Mouse (Mus musculus) midbrain, embryonic 14.5 days (tissue): ENCODE measurements at regions not wholly inside any gene's neighbourhood (a gene's known extent, or its start where the extent isn't known, plus 50 kb on each side); places are given as distances from the start of the nearest gene placed in this dataset.
"Not testable (repeated sequence)": the region's sequence is repeated elsewhere in the genome, so short reads cannot be mapped to it uniquely, and the experiment has no call there.

ENCODE experiments used
- ATAC-seq: fragments of 200-750 bp; cut with Nextera tagmentation; 2 replicates; pipeline ENCODE4 v1.8.0; 2017; ENCODE audit warnings: moderate number of reproducible peaks, moderate library complexity; ENCODE audit not compliant: low FRiP score, low TSS enrichment
- DNase-seq: peaks from one replicate; pipeline ENCODE4 v3.0.0-alpha.2; 2015
- H3K27ac ChIP-seq: fragments of 300-500 bp; sonication (generic); replicated peaks from 2 replicates; pipeline ENCODE4 v1.5.1; 2014; ENCODE audit warnings: mild to moderate bottlenecking, low read depth, low read length, moderate library complexity
- H3K27me3 ChIP-seq: fragments of 300-500 bp; sonication (generic); 2 replicates; pipeline ENCODE4 v1.6.1; 2014; ENCODE audit warnings: low read length, control low read depth, mixed read lengths; ENCODE audit not compliant: control insufficient read depth, insufficient read depth
- H3K36me3 ChIP-seq: fragments of 300-500 bp; sonication (generic); 2 replicates; pipeline ENCODE4 v1.6.1; 2014; ENCODE audit warnings: low read length, control low read depth; ENCODE audit not compliant: control insufficient read depth, insufficient read depth
- H3K4me1 ChIP-seq: fragments of 300-500 bp; sonication (generic); 2 replicates; pipeline ENCODE4 v1.6.1; 2014; ENCODE audit warnings: mild to moderate bottlenecking, antibody characterized with exemption, low read length, control low read depth; ENCODE audit not compliant: control insufficient read depth, insufficient read depth
- H3K4me2 ChIP-seq: fragments of 300-500 bp; sonication (generic); 2 replicates; pipeline ENCODE4 v1.6.1; 2014; ENCODE audit warnings: mild to moderate bottlenecking, low read length, moderate library complexity
- H3K4me3 ChIP-seq: fragments of 300-500 bp; sonication (generic); replicated peaks from 2 replicates; pipeline ENCODE4 v1.5.1; 2014; ENCODE audit warnings: low read depth, low read length
- H3K9ac ChIP-seq: fragments of 300-500 bp; sonication (generic); replicated peaks from 2 replicates; pipeline ENCODE4 v1.6.1; 2014; ENCODE audit warnings: mild to moderate bottlenecking, low read length, moderate library complexity
- H3K9me3 ChIP-seq: fragments of 300-500 bp; sonication (generic); 2 replicates; pipeline ENCODE4 v1.6.1; 2016; ENCODE audit warnings: low read length, control low read depth, mixed read lengths; ENCODE audit not compliant: control insufficient read depth
- WGBS: fragments of 180-500 bp; shearing (Covaris S2); extraction: QIAGEN DNeasy Blood & Tissue Kit; methylation state at CpG from one replicate; pipeline ENCODE4 v1.1.7; 2014; 5-methylcytosine and 5-hydroxymethylcytosine counted together

DNA sequence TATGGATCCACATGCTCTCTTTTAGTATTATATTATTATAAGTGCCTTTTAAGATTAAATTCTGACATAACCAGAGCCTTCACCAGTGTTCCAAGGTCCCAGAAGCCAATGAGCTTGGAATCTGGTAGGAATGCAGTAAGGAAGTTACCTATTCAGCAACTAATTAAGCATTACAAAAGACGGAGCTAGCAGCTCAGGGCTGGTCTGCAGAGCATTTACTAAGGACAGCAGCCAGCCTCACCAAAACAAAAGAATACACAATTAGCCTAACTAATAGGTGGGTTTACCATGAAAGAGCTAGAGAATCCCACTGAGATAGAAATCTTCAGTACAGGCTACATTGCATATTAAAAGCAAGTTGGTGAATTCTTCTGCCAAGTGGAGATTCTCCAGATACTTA is 164.1 kb downstream of the Rdh14 start:
- H3K27ac ChIP-seq, H3K4me3 ChIP-seq, H3K4me2 ChIP-seq, H3K9ac ChIP-seq, DNase-seq, H3K27me3 ChIP-seq, H3K4me1 ChIP-seq, H3K36me3 ChIP-seq, H3K9me3 ChIP-seq, ATAC-seq: not testable (repeated sequence)
- 85% methylated on average over 1 of the region's 1 CpGs for WGBS

- no peaks in the 10 kb centered on the region for H3K4me1 ChIP-seq
- no peak overlapping the region for H3K4me2 ChIP-seq
- WGBS, result 63% methylated on average over 1 of the region's 1 CpGs
- no peaks in the 10 kb centered on the region for H3K36me3 ChIP-seq
- no peaks in the 10 kb centered on the region for H3K9me3 ChIP-seq
- H3K9ac ChIP-seq, result no peak overlapping the region
- DNase-seq (no peak), ATAC-seq (no peak)
- H3K27me3 ChIP-seq, result no peaks in the 10 kb centered on the region
- no peak overlapping the region for H3K4me3 ChIP-seq
- no peak overlapping the region for H3K27ac ChIP-seq
These were observed 172.4 kb downstream of the Rdh14 start for GRCm38 (mm10) chr12:10562966-10563365.

- H3K4me1 ChIP-seq, result no peaks in the 10 kb centered on the region
- H3K4me2 ChIP-seq, result no peak overlapping the region
- no peaks in the 10 kb centered on the region for H3K9me3 ChIP-seq
- no peak for ATAC-seq
- no peak overlapping the region for H3K9ac ChIP-seq
- no peaks in the 10 kb centered on the region for H3K27me3 ChIP-seq
- no peaks in the 10 kb centered on the region for H3K36me3 ChIP-seq
- no peak for DNase-seq
- 94% methylated on average over 2 of the region's 2 CpGs for WGBS
- no peak overlapping the region for H3K4me3 ChIP-seq
- H3K27ac ChIP-seq, result no peak overlapping the region
These were observed 177.3 kb downstream of the Rdh14 start for GRCm38 (mm10) chr12:10567881-10568280.

DNA sequence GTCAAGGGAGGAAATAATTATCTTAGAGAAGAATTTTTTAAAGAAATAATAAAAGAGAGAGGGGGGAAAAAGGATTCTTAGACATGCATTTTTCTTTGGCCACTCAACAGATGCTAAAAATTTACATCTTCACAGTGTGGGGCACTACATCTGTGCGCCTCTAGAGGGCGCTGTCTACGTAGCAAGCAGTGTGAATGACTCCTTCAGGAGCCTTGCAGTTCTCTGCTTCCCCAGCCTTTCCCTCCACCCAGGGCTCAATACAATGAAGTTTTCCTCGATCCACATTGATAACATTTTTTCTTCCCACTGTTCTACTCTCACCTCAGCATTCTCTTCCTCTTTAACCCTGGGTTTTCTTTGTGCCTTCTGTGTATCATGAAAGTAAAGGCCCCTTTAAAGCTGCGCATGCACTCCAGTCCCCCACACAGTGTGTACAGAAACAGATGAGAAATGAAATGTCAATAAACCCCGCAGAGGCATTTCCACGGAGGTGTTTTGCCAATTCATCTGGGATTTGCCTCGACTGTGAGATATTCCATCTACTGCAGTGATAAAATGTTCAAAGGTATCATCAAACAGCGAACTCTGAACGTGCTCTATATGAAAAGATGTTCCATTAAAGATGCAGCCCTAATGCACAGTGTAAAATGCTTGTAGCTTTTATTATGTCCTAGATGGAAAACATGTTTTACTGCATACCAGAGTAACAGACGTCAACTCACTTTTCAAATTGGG is 181.2 kb downstream of the Rdh14 start:
- Histone ChIP-seq H3K9ac (no peak overlapping the region), H3K4me3 (no peak overlapping the region), H3K4me2 (no peak overlapping the region), H3K9me3 (no peaks in the 10 kb centered on the region), H3K4me1 (no peaks in the 10 kb centered on the region), H3K27ac (no peak overlapping the region), H3K36me3 (no peaks in the 10 kb centered on the region), H3K27me3 (no peaks in the 10 kb centered on the region)
- DNase-seq, result peak; percentile 35
- 61% methylated on average over 11 of the region's 11 CpGs for WGBS
- ATAC-seq, result no peak

DNA sequence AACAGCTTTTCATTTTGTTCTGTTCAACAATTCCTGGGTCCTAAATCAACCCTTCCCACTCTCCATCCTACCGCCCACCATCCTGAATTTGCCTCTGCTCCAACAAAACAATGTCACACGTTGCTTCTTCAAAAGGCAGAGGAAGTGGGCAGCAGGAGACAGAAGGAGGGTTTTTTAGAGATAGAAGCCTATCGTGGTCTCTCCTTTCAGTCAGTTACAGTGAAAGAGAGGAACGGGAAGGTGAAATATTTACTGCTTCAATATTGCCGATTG is 181.7 kb downstream of the Rdh14 start:
- no peaks in the 10 kb centered on the region for H3K27me3 ChIP-seq
- H3K36me3 ChIP-seq, result no peaks in the 10 kb centered on the region
- no peak for DNase-seq
- ATAC-seq, result no peak
- H3K4me3 ChIP-seq, result no peak overlapping the region
- no peak overlapping the region for H3K9ac ChIP-seq
- H3K27ac ChIP-seq, result no peak overlapping the region
- 76% methylated on average over 5 of the region's 5 CpGs for WGBS
- no peaks in the 10 kb centered on the region for H3K9me3 ChIP-seq
- no peak overlapping the region for H3K4me2 ChIP-seq
- H3K4me1 ChIP-seq, result no peaks in the 10 kb centered on the region

DNA sequence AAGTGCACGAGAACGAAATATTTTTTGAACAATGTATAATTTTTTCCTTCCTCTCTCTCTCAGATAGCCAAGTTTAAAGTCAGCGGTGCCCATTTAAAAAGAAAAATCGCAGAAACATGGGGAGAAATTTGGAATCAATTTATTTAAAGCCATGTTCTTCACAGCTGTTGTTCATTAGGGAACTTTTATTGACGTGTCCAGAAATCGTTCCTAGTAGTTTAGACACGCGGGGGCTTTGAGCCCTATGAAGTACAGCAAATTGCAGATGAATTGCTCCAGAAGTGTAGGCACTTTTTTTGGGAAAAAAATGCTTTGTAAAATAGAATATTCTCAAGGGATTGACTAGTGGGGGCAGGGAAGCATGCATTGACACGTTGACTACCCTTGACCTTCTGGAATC is 182.8 kb downstream of the Rdh14 start:
- DNase-seq, result no peak
- Histone ChIP-seq H3K27ac (no peak overlapping the region), H3K4me1 (no peaks in the 10 kb centered on the region), H3K36me3 (no peaks in the 10 kb centered on the region), H3K4me3 (no peak overlapping the region), H3K4me2 (no peak overlapping the region), H3K9ac (no peak overlapping the region), H3K27me3 (no peaks in the 10 kb centered on the region), H3K9me3 (no peaks in the 10 kb centered on the region)
- WGBS, result 90% methylated on average over 9 of the region's 9 CpGs
- ATAC-seq, result no peak

DNA sequence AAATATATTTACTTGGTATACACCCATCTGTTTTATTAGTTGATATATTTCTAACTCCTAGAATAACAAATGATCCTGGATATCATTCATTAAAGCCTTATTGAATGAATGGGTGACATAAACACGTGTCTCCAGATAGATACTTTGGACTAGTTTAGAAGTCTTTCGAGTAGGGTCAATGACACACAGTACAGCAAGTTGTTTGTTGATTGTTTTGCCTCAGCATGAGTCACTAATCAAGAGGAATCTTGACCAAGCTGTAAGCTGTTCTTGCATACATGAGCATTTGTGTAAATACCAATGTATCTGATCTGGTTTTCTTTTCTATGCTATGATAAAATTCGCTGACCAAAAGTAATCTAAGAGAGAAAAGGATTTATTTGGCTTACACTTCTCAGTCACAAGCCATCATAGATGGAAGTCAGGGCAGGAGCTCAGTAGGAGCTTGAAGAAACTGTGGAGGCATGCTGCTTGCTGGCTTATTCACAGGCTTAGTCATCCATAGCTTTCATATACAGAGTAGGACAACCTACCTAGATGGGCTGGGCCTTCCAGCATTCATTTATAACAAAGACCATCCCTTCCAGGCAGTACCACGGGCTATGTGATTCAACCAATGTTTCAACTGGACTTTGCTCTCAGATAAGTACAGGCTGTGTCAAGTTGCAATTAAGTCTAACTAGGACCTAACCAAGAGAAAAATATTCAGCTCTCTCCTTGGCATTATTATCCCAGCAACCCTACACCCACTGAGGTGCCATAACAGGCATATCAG is 192.5 kb downstream of the Rdh14 start:
- Histone ChIP-seq H3K4me3 (no peak overlapping the region), H3K9ac (no peak overlapping the region), H3K4me1 (no peaks in the 10 kb centered on the region), H3K27me3 (no peaks in the 10 kb centered on the region), H3K27ac (no peak overlapping the region), H3K36me3 (no peaks in the 10 kb centered on the region), H3K4me2 (no peak overlapping the region), H3K9me3 (no peaks in the 10 kb centered on the region)
- 78% methylated on average over 4 of the region's 4 CpGs for WGBS
- DNase-seq, result no peak
- no peak for ATAC-seq

GRCm38 (mm10) chr12:10584026-10584425 is 193.5 kb downstream of the Rdh14 start:
- Histone ChIP-seq H3K4me1 (no peaks in the 10 kb centered on the region), H3K27me3 (no peaks in the 10 kb centered on the region), H3K4me3 (no peak overlapping the region), H3K36me3 (no peaks in the 10 kb centered on the region), H3K9ac (no peak overlapping the region), H3K9me3 (no peaks in the 10 kb centered on the region), H3K4me2 (no peak overlapping the region), H3K27ac (no peak overlapping the region)
- WGBS, result 68% methylated on average over 7 of the region's 7 CpGs
- ATAC-seq, result no peak
- no peak for DNase-seq

DNA sequence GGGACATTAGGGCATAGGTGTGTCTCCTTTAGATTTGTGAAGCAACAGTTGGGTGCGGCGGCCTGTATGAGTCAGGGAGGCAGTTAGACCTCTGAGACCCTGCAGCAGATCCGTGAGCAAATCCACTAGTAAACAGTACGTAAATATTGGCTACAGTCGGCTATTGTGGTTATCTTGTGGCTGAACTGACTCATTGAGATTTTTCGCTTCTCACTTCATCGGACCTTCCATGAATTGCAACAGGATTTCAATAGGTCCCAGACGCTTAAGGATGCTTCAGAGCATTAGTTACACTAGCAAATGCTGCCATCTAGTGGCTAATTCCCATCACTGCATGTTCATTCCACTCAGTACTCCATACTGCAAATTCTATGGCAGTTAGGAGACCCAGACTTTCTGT is 199.0 kb downstream of the Rdh14 start:
- no peaks in the 10 kb centered on the region for H3K27me3 ChIP-seq
- no peak overlapping the region for H3K4me2 ChIP-seq
- no peak overlapping the region for H3K9ac ChIP-seq
- DNase-seq (peak; percentile 94), ATAC-seq (peak; percentile 87)
- H3K4me1 ChIP-seq, result no peaks in the 10 kb centered on the region
- no peak overlapping the region for H3K27ac ChIP-seq
- H3K9me3 ChIP-seq, result no peaks in the 10 kb centered on the region
- no peaks in the 10 kb centered on the region for H3K36me3 ChIP-seq
- 41% methylated on average over 8 of the region's 8 CpGs for WGBS
- H3K4me3 ChIP-seq, result no peak overlapping the region
